Comparison of ENCODE assay signal across 9 mouse cellular contexts in genomic region chr16:17833321-17833680, GRCm38 (mm10). TPM values are rescaled to one million over a fixed set of nuclear protein-coding genes. Genes with fewer than 3 reads are reported as not detected.
DNase-seq lines count a peak whose midpoint lies in the region; ATAC-seq lines count a peak whose summit lies in the region.
"Had no signal": no experiment of that assay in that cellular context is flagged by ENCODE, and none has a peak within 500 bp of the region (broad histone marks: within the 10 kb centered on the region; RNA-seq: fewer than 3 reads in every experiment).

No protein-coding gene starts in this region.

- no peaks in the 10 kb centered on the region for H3K36me3 ChIP-seq in lung, embryonic 15.5 days
- H3K36me3 ChIP-seq in forebrain, embryonic 13.5 days (ENCODE audit: poor library complexity, severe bottlenecking): peaks cover under 1% of the 10 kb centered on the region; the same call in 1 of the 2 replicates
- no peaks in the 10 kb centered on the region for H3K36me3 ChIP-seq in limb, embryonic 15.5 days
- H3K36me3 ChIP-seq in stomach, embryonic 15.5 days: no peaks in the 10 kb centered on the region

- H3K27ac ChIP-seq in lung, embryonic 15.5 days: no peak overlapping the region
- H3K27ac ChIP-seq in forebrain, embryonic 13.5 days: peak overlapping the region; percentile 52
- no peak overlapping the region for H3K27ac ChIP-seq in limb, embryonic 15.5 days
- H3K27ac ChIP-seq in stomach, embryonic 15.5 days: no peak overlapping the region

- peaks cover 14% of the 10 kb centered on the region; the same call in 1 of the 2 replicates for H3K4me1 ChIP-seq in lung, embryonic 15.5 days
- peaks cover 14% of the 10 kb centered on the region for H3K4me1 ChIP-seq in forebrain, embryonic 13.5 days
- H3K4me1 ChIP-seq in limb, embryonic 15.5 days: peaks cover 25% of the 10 kb centered on the region
- peaks cover 5% of the 10 kb centered on the region; the same call in 1 of the 2 replicates for H3K4me1 ChIP-seq in stomach, embryonic 15.5 days

- H3K4me3 ChIP-seq in lung, embryonic 15.5 days: peak overlapping the region; percentile 56
- H3K4me3 ChIP-seq in forebrain, embryonic 13.5 days: peak overlapping the region; percentile 55
- H3K4me3 ChIP-seq in limb, embryonic 15.5 days: peak overlapping the region; percentile 62
- peak overlapping the region; percentile 56 for H3K4me3 ChIP-seq in stomach, embryonic 15.5 days (replicated peaks)
- H3K4me3 ChIP-seq: erythroblast, embryonic 14.5 days had no signal

- no peaks in the 10 kb centered on the region for H3K9me3 ChIP-seq in lung, embryonic 15.5 days
- no peaks in the 10 kb centered on the region for H3K9me3 ChIP-seq in forebrain, embryonic 13.5 days (replicated peaks)
- no peaks in the 10 kb centered on the region for H3K9me3 ChIP-seq in limb, embryonic 15.5 days
- no peaks in the 10 kb centered on the region for H3K9me3 ChIP-seq in stomach, embryonic 15.5 days

- peak; percentile 30 for DNase-seq in adrenal gland, postnatal 10 days
- DNase-seq in adrenal gland, adult 18-20 months (ENCODE audit: low spot score in 2 of 2): no peak
- no peak for DNase-seq in lung, adult 18-20 months
- no peak for DNase-seq in gastrocnemius, adult 18-20 months (ENCODE audit: low spot score)

- H3K27me3 ChIP-seq in lung, embryonic 15.5 days: peaks cover 87% of the 10 kb centered on the region
- peaks cover 86% of the 10 kb centered on the region for H3K27me3 ChIP-seq in forebrain, embryonic 13.5 days
- H3K27me3 ChIP-seq in limb, embryonic 15.5 days: peaks cover 74% of the 10 kb centered on the region
- H3K27me3 ChIP-seq in stomach, embryonic 15.5 days (replicated peaks): peaks cover 69% of the 10 kb centered on the region

- WGBS in lung, embryonic 15.5 days: 0% methylated on average over 37 of the region's 37 CpGs
- WGBS in forebrain, embryonic 13.5 days: under 1% methylated on average over 30 of the region's 37 CpGs
- under 1% methylated on average over 35 of the region's 37 CpGs for WGBS in limb, embryonic 15.5 days
- under 1% methylated on average over 37 of the region's 37 CpGs for WGBS in stomach, embryonic 15.5 days

- peak overlapping the region; percentile 97 for H3K4me2 ChIP-seq in lung, embryonic 15.5 days
- peak overlapping the region; percentile 84 for H3K4me2 ChIP-seq in forebrain, embryonic 13.5 days
- H3K4me2 ChIP-seq in limb, embryonic 15.5 days: peak overlapping the region; percentile 99
- peak overlapping the region; percentile 98 for H3K4me2 ChIP-seq in stomach, embryonic 15.5 days

- peak overlapping the region; percentile 25 for H3K9ac ChIP-seq in lung, embryonic 15.5 days
- H3K9ac ChIP-seq in forebrain, embryonic 13.5 days: peak overlapping the region; percentile 67
- peak overlapping the region; percentile 54 for H3K9ac ChIP-seq in limb, embryonic 15.5 days
- peak overlapping the region; percentile 34; the same call in 1 of the 2 replicates for H3K9ac ChIP-seq in stomach, embryonic 15.5 days

- peak; percentile 45; the same call in 1 of the 2 replicates for ATAC-seq in lung, embryonic 15.5 days (ENCODE audit: borderline replicate concordance, extremely low read depth, low FRiP score, low TSS enrichment)
- ATAC-seq in forebrain, embryonic 13.5 days: peak; percentile 79
- ATAC-seq in limb, embryonic 15.5 days (ENCODE audit: insufficient number of reproducible peaks, low FRiP score, low TSS enrichment, low read depth): no peak
- no peak for ATAC-seq in stomach, embryonic 15.5 days (ENCODE audit: insufficient read depth, low FRiP score, low read depth)

RNA-seq across cellular contexts. Expression of gene B830017H08Rik, which starts 0.4 kb away (rescaled TPM):
- not detected for total RNA-seq in adrenal gland, postnatal 10 days (2021)
- not detected for total RNA-seq in adrenal gland, adult 18-20 months (2021)
- polyA plus RNA-seq in lung, embryonic 15.5 days (2015; fragmentation: Nextera tagmentation; extraction: Ambion mirVana): 0.09 TPM in 1 of 2 replicates, not detected in the other
- 0.27 and 0.55 TPM in 2 replicates for polyA plus RNA-seq in forebrain, embryonic 13.5 days (2015; fragmentation: Nextera tagmentation; extraction: Ambion mirVana)
- polyA plus RNA-seq in limb, embryonic 15.5 days (2015; fragmentation: Nextera tagmentation; extraction: Ambion mirVana): 0.17 TPM in 1 of 2 replicates, not detected in the other
- not detected in 2 replicates for polyA plus RNA-seq in stomach, embryonic 15.5 days (2015; fragmentation: Nextera tagmentation; extraction: Ambion mirVana)
- total RNA-seq in gastrocnemius, adult 18-20 months (2021): not detected
- polyA plus RNA-seq: erythroblast, embryonic 14.5 days had no signal

RNA-seq across cellular contexts. Expression of gene Car15, which starts 4.9 kb away (rescaled TPM):
- 1 to 10 TPM; 1.3 to 1.9 TPM for total RNA-seq in adrenal gland, postnatal 10 days (2021)
- total RNA-seq in adrenal gland, adult 18-20 months (2021): 1 to 10 TPM; 1.8 to 2.2 TPM
- polyA plus RNA-seq in lung, embryonic 15.5 days (2015; fragmentation: Nextera tagmentation; extraction: Ambion mirVana): 1.8 and 3.3 TPM in 2 replicates
- polyA plus RNA-seq in forebrain, embryonic 13.5 days (2015; fragmentation: Nextera tagmentation; extraction: Ambion mirVana): 4.5 and 6.1 TPM in 2 replicates
- 2.2 and 3.4 TPM in 2 replicates for polyA plus RNA-seq in limb, embryonic 15.5 days (2015; fragmentation: Nextera tagmentation; extraction: Ambion mirVana)
- 2.6 and 2.7 TPM in 2 replicates for polyA plus RNA-seq in stomach, embryonic 15.5 days (2015; fragmentation: Nextera tagmentation; extraction: Ambion mirVana)
- 1 to 10 TPM in 1 of 2 experiments, under 1 TPM in 1; 0.87 to 1.2 TPM for total RNA-seq in gastrocnemius, adult 18-20 months (2021)

RNA-seq across cellular contexts. Expression of gene Scarf2, which starts 36.2 kb away (rescaled TPM):
- 10 to 100 TPM; 15.0 to 16.7 TPM for total RNA-seq in adrenal gland, postnatal 10 days (2021)
- total RNA-seq in adrenal gland, adult 18-20 months (2021): 10 to 100 TPM in 1 of 2 experiments, 1 to 10 TPM in 1; 9.5 to 11.7 TPM
- polyA plus RNA-seq in lung, embryonic 15.5 days (2015; fragmentation: Nextera tagmentation; extraction: Ambion mirVana): 20.5 and 23.9 TPM in 2 replicates
- polyA plus RNA-seq in forebrain, embryonic 13.5 days (2015; fragmentation: Nextera tagmentation; extraction: Ambion mirVana): 0.76 and 1.1 TPM in 2 replicates
- polyA plus RNA-seq in limb, embryonic 15.5 days (2015; fragmentation: Nextera tagmentation; extraction: Ambion mirVana): 25.0 and 32.4 TPM in 2 replicates
- 15.8 and 18.5 TPM in 2 replicates for polyA plus RNA-seq in stomach, embryonic 15.5 days (2015; fragmentation: Nextera tagmentation; extraction: Ambion mirVana)
- 1 to 10 TPM; 2.6 to 4.0 TPM for total RNA-seq in gastrocnemius, adult 18-20 months (2021)

RNA-seq across cellular contexts. Expression of gene Gm20518, which starts 58.2 kb away (rescaled TPM):
- under 1 TPM; 0.18 to 0.30 TPM for total RNA-seq in adrenal gland, postnatal 10 days (2021)
- total RNA-seq in adrenal gland, adult 18-20 months (2021): under 1 TPM; 0.32 to 0.66 TPM
- polyA plus RNA-seq in lung, embryonic 15.5 days (2015; fragmentation: Nextera tagmentation; extraction: Ambion mirVana): 0.16 TPM in 1 of 2 replicates, not detected in the other
- polyA plus RNA-seq in forebrain, embryonic 13.5 days (2015; fragmentation: Nextera tagmentation; extraction: Ambion mirVana): 0.35 and 0.49 TPM in 2 replicates
- polyA plus RNA-seq in limb, embryonic 15.5 days (2015; fragmentation: Nextera tagmentation; extraction: Ambion mirVana): 0.27 and 0.29 TPM in 2 replicates
- polyA plus RNA-seq in stomach, embryonic 15.5 days (2015; fragmentation: Nextera tagmentation; extraction: Ambion mirVana): 0.26 and 0.32 TPM in 2 replicates
- total RNA-seq in gastrocnemius, adult 18-20 months (2021): under 1 TPM; 0.05 to 0.09 TPM

Comparison
In these comparisons a context has a peak if more than half of its experiments do, and no peak if none do; other contexts are left out.
1. ATAC-seq: peak in lung, embryonic 15.5 days (single experiment) and forebrain, embryonic 13.5 days (single experiment); none in limb, embryonic 15.5 days (single experiment) and stomach, embryonic 15.5 days (single experiment).
2. Peak in every context shown above with its lines, with median percentiles within 50 percentile points of each other: H3K4me2 ChIP-seq, H3K4me3 ChIP-seq and H3K9ac ChIP-seq.